Mouse (Mus musculus): Measurements from ENCODE around the gene Tex35. TPM values are rescaled to one million over a fixed set of nuclear protein-coding genes. Genes with fewer than 3 reads are reported as not detected.

Tex35 gene
- not detected in 2 replicates for polyA plus RNA-seq (2014; fragmentation: Nextera tagmentation; extraction: Ambion mirVana)

DNA sequence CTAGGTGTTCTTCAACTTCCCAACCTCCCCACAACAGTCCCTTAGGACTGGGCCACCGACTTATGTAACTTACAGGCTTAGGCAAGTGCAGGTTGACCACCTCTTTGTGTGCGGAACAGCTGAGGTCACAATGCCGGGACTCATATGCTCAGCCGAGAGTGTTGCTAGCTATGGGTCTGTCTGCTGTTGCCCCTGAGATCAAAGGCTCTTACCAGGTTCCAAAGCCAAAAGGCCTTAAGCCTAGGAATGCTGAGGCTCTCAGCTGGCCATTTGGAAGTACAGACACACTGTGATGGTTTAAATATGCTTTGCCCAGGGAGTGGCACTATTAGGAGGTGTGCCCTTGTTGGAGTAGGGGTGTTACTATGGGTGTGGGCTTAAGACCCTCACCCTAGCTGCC lies at the start of gene Tex35:
Tex35 (minus strand) TSS at position 101 of the 400 bp plus-strand sequence.
- Histone ChIP-seq H3K9me3 (ENCODE audit: control insufficient read depth, low read length) (no peaks in the 10 kb centered on the region), H3K36me3 (ENCODE audit: control insufficient read depth, insufficient read depth, low read length) (no peaks in the 10 kb centered on the region), H3K27me3 (ENCODE audit: control insufficient read depth, insufficient read depth, low read length) (no peaks in the 10 kb centered on the region), H3K4me2 (ENCODE audit: low read depth, low read length) (no peak within 1 kb of the TSS), H3K4me1 (ENCODE audit: control insufficient read depth, insufficient read depth, low read length) (no peaks in the 10 kb centered on the region), H3K9ac (replicated peaks; ENCODE audit: low read depth, low read length) (no peak within 1 kb of the TSS), H3K27ac (ENCODE audit: low read depth, low read length) (no peak within 1 kb of the TSS), H3K4me3 (ENCODE audit: low read depth, low read length) (no peak within 1 kb of the TSS)
- ATAC-seq (ENCODE audit: low read depth) = no peak
- 92% methylated on average over 4 of the region's 4 CpGs for WGBS

DNA sequence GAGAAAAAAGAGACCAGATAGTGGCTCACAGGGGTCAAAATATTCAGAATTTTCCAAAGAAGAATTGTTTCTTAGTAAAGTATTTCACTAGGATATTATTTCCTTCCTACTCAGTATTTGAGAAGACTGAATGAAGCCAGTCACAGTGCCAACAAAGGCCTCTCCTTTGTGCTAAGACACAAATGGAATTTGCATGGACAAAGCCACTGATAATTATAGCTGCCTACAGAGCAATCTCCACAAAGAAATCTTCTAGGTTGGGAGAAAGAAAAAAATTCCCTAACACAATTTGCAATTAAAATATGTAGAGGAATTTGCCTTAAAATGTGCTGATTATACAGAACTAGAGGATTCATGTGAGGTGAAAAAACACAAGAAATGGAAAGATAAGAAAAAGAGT lies 45.3 kb upstream of the Tex35 start:
- Histone ChIP-seq H3K9me3 (ENCODE audit: control insufficient read depth, low read length) (no peaks in the 10 kb centered on the region), H3K36me3 (ENCODE audit: control insufficient read depth, insufficient read depth, low read length) (peaks cover 11% of the 10 kb centered on the region), H3K9ac (replicated peaks; ENCODE audit: low read depth, low read length) (no peak overlapping the region), H3K4me3 (ENCODE audit: low read depth, low read length) (no peak overlapping the region), H3K27ac (ENCODE audit: low read depth, low read length) (no peak overlapping the region), H3K27me3 (ENCODE audit: control insufficient read depth, insufficient read depth, low read length) (no peaks in the 10 kb centered on the region), H3K4me2 (ENCODE audit: low read depth, low read length) (no peak overlapping the region), H3K4me1 (ENCODE audit: control insufficient read depth, insufficient read depth, low read length) (no peaks in the 10 kb centered on the region)
- ATAC-seq (ENCODE audit: low read depth) = no peak

DNA sequence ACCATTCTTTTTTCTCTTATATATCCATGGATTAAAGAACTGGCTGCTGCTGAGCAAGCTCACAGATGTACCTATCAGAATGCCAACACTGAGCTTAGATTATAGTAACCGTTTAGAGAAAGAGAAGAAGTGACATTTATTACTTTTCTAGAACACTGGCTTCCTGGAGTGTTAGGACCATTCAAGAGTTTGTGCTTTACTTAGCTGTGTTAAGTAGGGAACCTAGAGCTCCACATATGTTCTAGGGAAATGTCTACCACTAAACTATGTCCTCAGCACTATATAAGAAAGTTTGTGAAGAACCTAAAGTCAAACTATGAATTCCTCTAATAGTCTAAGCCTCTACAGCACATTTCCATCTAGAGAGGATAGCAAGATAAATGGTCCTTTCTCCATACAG lies 41.6 kb upstream of the Tex35 start:
- ATAC-seq (ENCODE audit: low read depth) = no peak
- Histone ChIP-seq H3K4me1 (ENCODE audit: control insufficient read depth, insufficient read depth, low read length) (no peaks in the 10 kb centered on the region), H3K27ac (ENCODE audit: low read depth, low read length) (no peak overlapping the region), H3K27me3 (ENCODE audit: control insufficient read depth, insufficient read depth, low read length) (no peaks in the 10 kb centered on the region), H3K9ac (replicated peaks; ENCODE audit: low read depth, low read length) (no peak overlapping the region), H3K36me3 (ENCODE audit: control insufficient read depth, insufficient read depth, low read length) (peaks cover 10% of the 10 kb centered on the region; the same call in 1 of the 2 replicates), H3K9me3 (ENCODE audit: control insufficient read depth, low read length) (no peaks in the 10 kb centered on the region), H3K4me3 (ENCODE audit: low read depth, low read length) (no peak overlapping the region), H3K4me2 (ENCODE audit: low read depth, low read length) (no peak overlapping the region)
- 64% methylated on average over 1 of the region's 1 CpGs for WGBS

DNA sequence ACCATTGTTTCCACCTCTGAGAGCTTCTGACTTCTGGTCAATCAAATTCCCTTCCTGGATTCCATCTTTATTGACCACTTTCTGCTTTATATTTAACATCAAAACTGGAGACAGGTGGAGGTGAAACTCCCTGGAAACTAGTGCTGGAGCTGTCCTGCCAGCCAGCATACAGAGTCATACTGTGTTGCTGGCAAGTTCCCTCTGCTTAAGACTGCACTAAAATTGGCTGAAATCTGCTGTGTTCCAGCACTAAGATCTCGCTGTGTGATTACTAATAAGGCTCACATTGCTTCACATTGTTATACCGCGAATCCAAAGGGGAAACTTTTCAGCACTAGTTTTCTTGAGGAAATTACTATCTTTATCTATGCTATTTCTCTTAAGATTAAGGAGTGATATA lies 36.1 kb upstream of the Tex35 start:
- Histone ChIP-seq H3K36me3 (ENCODE audit: control insufficient read depth, insufficient read depth, low read length) (peaks cover 9% of the 10 kb centered on the region; the same call in 1 of the 2 replicates), H3K27me3 (ENCODE audit: control insufficient read depth, insufficient read depth, low read length) (no peaks in the 10 kb centered on the region), H3K9me3 (ENCODE audit: control insufficient read depth, low read length) (no peaks in the 10 kb centered on the region), H3K27ac (ENCODE audit: low read depth, low read length) (no peak overlapping the region), H3K4me1 (ENCODE audit: control insufficient read depth, insufficient read depth, low read length) (no peaks in the 10 kb centered on the region), H3K9ac (replicated peaks; ENCODE audit: low read depth, low read length) (no peak overlapping the region), H3K4me3 (ENCODE audit: low read depth, low read length) (no peak overlapping the region), H3K4me2 (ENCODE audit: low read depth, low read length) (no peak overlapping the region)
- no peak for ATAC-seq (ENCODE audit: low read depth)
- WGBS = 99% methylated on average over 3 of the region's 3 CpGs

DNA sequence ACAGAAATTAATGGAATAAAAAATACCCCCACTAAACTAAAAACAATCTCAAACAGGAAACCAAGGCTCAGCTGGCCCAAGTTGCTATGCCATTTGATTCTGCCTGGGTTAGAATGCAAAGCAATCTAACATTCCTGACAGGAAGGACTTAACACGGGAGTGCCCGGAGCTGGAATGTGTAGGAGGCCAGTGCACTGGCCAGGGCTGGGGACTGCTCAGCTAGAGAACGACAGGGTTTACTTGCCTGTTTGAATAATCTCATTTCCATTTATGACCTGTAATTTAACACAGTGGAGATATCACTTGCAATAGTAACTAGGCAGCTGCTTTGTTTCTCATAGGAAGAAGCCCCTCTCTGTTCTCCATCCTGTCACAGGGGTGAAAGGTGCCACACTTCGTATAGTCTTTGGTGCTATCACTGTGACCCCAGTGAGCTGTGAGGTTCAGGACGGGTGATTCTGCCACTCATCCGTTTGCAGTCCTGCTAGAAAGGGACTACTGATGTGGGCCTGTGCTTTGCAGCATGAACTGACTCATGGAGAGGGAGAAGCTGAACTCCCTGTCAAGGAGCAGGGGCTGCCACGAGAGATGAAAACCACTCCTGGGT lies 34.9 kb upstream of the Tex35 start:
- no peak overlapping the region for H3K9ac ChIP-seq (replicated peaks; ENCODE audit: low read depth, low read length)
- no peak for ATAC-seq (ENCODE audit: low read depth)
- H3K4me3 ChIP-seq (ENCODE audit: low read depth, low read length) = no peak overlapping the region
- peaks cover 9% of the 10 kb centered on the region; the same call in 1 of the 2 replicates for H3K36me3 ChIP-seq (ENCODE audit: control insufficient read depth, insufficient read depth, low read length)
- H3K4me1 ChIP-seq (ENCODE audit: control insufficient read depth, insufficient read depth, low read length) = no peaks in the 10 kb centered on the region
- H3K27ac ChIP-seq (ENCODE audit: low read depth, low read length) = no peak overlapping the region
- H3K9me3 ChIP-seq (ENCODE audit: control insufficient read depth, low read length) = no peaks in the 10 kb centered on the region
- H3K4me2 ChIP-seq (ENCODE audit: low read depth, low read length) = no peak overlapping the region
- 23% methylated on average over 7 of the region's 7 CpGs for WGBS
- no peaks in the 10 kb centered on the region for H3K27me3 ChIP-seq (ENCODE audit: control insufficient read depth, insufficient read depth, low read length)

DNA sequence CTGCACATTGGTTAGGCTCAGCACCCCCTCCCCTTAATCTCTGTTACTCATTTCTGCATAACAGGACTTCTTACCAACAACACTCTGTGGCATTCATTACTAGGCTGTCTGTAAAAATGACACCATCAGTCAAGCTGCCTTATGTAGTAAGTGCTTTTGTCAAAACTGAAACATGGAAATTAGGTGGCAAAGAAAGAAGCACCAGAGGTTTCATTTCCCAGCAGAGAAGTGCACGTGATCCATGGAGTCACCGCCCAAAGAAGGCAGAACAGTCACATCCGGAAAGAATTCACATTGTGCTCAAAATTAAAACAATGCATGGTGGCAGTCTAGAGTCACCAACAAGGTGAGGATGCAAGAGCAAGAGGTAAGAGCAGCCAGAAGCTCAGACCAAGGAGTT lies 32.5 kb upstream of the Tex35 start:
- H3K4me3 ChIP-seq (ENCODE audit: low read depth, low read length) = no peak overlapping the region
- no peak overlapping the region for H3K9ac ChIP-seq (replicated peaks; ENCODE audit: low read depth, low read length)
- H3K27me3 ChIP-seq (ENCODE audit: control insufficient read depth, insufficient read depth, low read length) = no peaks in the 10 kb centered on the region
- ATAC-seq (ENCODE audit: low read depth) = no peak
- 93% methylated on average over 3 of the region's 3 CpGs for WGBS
- H3K36me3 ChIP-seq (ENCODE audit: control insufficient read depth, insufficient read depth, low read length) = peaks cover 7% of the 10 kb centered on the region; the same call in 1 of the 2 replicates
- no peak overlapping the region for H3K4me2 ChIP-seq (ENCODE audit: low read depth, low read length)
- no peaks in the 10 kb centered on the region for H3K4me1 ChIP-seq (ENCODE audit: control insufficient read depth, insufficient read depth, low read length)
- H3K9me3 ChIP-seq (ENCODE audit: control insufficient read depth, low read length) = no peaks in the 10 kb centered on the region
- H3K27ac ChIP-seq (ENCODE audit: low read depth, low read length) = no peak overlapping the region

DNA sequence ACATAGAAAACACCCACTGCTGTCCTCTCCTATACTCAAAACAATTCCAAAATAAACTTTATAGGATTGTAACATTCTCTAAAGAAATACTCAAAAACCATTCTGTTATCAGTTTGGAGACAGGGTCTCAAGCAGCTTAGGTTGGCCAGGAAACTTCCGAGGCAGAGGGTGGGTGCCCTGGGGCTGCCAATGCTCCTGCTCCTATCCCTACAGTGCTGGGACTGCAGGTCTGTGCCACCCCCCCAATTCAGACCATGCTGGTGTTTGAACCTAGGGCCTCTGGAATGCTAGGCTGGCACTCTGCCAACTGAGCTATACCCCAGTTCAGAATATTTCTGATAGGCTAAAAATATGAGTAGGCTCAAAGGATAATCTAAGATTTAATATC lies 29.4 kb upstream of the Tex35 start:
- no peak overlapping the region for H3K9ac ChIP-seq (replicated peaks; ENCODE audit: low read depth, low read length)
- no peaks in the 10 kb centered on the region for H3K36me3 ChIP-seq (ENCODE audit: control insufficient read depth, insufficient read depth, low read length)
- no peaks in the 10 kb centered on the region for H3K27me3 ChIP-seq (ENCODE audit: control insufficient read depth, insufficient read depth, low read length)
- H3K9me3 ChIP-seq (ENCODE audit: control insufficient read depth, low read length) = no peaks in the 10 kb centered on the region
- no peak for ATAC-seq (ENCODE audit: low read depth)
- no peak overlapping the region for H3K27ac ChIP-seq (ENCODE audit: low read depth, low read length)
- 90% methylated on average over 1 of the region's 1 CpGs for WGBS
- H3K4me1 ChIP-seq (ENCODE audit: control insufficient read depth, insufficient read depth, low read length) = no peaks in the 10 kb centered on the region
- H3K4me2 ChIP-seq (ENCODE audit: low read depth, low read length) = no peak overlapping the region
- no peak overlapping the region for H3K4me3 ChIP-seq (ENCODE audit: low read depth, low read length)

DNA sequence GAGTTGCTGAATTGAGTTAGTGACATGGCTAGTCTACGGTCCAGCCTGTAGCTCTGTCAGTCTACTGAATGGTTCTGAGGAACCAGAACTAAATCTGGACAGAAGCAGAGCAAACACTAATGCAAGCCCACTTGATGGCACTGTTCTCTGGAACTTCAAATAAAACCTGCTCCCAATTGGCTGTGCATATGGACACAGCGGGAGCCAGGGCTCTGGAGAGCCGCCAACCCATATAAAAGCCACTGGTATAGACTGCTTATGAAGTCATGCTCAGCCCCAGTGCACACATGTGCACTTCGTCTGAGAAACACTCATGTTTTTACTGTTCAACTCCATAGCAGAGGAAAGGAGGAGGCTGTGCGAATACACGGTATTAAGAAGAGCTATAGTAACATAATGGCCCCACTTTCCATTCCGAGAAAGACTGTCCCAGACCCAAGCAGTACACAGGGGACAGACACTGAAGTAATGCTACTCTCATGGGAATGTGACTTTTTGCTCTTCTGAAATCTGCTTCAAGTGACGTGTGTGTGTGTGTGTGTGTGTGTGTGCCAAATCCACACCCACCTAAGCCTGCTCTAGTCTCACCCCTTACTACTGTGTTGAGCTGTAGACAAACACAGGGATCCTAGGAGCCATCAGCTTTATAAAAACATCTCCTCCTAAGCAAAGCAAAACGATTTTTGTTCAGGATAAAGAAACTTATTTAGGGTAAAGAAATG lies 28.8 kb upstream of the Tex35 start:
- Histone ChIP-seq H3K9ac (replicated peaks; ENCODE audit: low read depth, low read length) (no peak overlapping the region), H3K36me3 (ENCODE audit: control insufficient read depth, insufficient read depth, low read length) (no peaks in the 10 kb centered on the region), H3K27me3 (ENCODE audit: control insufficient read depth, insufficient read depth, low read length) (no peaks in the 10 kb centered on the region), H3K4me2 (ENCODE audit: low read depth, low read length) (no peak overlapping the region), H3K4me1 (ENCODE audit: control insufficient read depth, insufficient read depth, low read length) (no peaks in the 10 kb centered on the region), H3K9me3 (ENCODE audit: control insufficient read depth, low read length) (no peaks in the 10 kb centered on the region), H3K4me3 (ENCODE audit: low read depth, low read length) (no peak overlapping the region), H3K27ac (ENCODE audit: low read depth, low read length) (no peak overlapping the region)
- WGBS = 66% methylated on average over 9 of the region's 9 CpGs
- peak; percentile 56; the same call in 1 of the 2 replicates for ATAC-seq (ENCODE audit: low read depth)

DNA sequence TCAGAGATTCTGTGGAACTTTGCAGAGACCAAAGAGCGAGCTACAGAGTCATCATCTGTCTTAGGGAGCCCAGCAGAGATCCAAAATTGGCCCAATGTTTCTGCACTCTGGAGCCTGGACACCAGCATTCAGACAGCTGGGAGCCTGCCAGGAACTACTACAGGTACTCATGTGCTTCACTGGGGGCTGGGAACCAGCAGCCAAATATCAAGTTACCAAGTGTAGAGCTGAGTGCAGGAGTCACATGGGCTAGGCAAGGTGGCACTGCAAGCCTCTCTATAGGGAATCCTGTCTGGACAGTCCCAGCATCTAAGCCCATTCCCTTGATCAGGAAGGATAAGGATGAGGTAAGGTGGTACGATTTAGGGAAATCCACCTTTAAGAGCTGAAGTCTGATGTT lies 19.7 kb upstream of the Tex35 start:
- 100% methylated on average over 2 of the region's 2 CpGs for WGBS
- Histone ChIP-seq H3K9me3 (ENCODE audit: control insufficient read depth, low read length) (no peaks in the 10 kb centered on the region), H3K36me3 (ENCODE audit: control insufficient read depth, insufficient read depth, low read length) (no peaks in the 10 kb centered on the region), H3K9ac (replicated peaks; ENCODE audit: low read depth, low read length) (no peak overlapping the region), H3K4me3 (ENCODE audit: low read depth, low read length) (no peak overlapping the region), H3K27ac (ENCODE audit: low read depth, low read length) (no peak overlapping the region), H3K4me1 (ENCODE audit: control insufficient read depth, insufficient read depth, low read length) (no peaks in the 10 kb centered on the region), H3K4me2 (ENCODE audit: low read depth, low read length) (no peak overlapping the region), H3K27me3 (ENCODE audit: control insufficient read depth, insufficient read depth, low read length) (no peaks in the 10 kb centered on the region)
- no peak for ATAC-seq (ENCODE audit: low read depth)

Measured in neural tube, embryonic 14.5 days (tissue).